Mouse (Mus musculus) heart, postnatal 4 days (tissue): Measurements from ENCODE around the gene Cap2. TPM values are rescaled to one million over a fixed set of nuclear protein-coding genes. Genes with fewer than 3 reads are reported as not detected.

ENCODE experiments used
- DNase-seq: peaks from one replicate; pipeline ENCODE4 v3.0.0; 2021
- total RNA-seq, 2 experiments: library from RNA; stranded (reverse); gene quantifications; 2 replicates each; pipeline ENCODE4 v1.2.3; 2021

Cap2 gene
- total RNA-seq, 2 experiments from 2014 or later, result 182 to 185 TPM

DNA sequence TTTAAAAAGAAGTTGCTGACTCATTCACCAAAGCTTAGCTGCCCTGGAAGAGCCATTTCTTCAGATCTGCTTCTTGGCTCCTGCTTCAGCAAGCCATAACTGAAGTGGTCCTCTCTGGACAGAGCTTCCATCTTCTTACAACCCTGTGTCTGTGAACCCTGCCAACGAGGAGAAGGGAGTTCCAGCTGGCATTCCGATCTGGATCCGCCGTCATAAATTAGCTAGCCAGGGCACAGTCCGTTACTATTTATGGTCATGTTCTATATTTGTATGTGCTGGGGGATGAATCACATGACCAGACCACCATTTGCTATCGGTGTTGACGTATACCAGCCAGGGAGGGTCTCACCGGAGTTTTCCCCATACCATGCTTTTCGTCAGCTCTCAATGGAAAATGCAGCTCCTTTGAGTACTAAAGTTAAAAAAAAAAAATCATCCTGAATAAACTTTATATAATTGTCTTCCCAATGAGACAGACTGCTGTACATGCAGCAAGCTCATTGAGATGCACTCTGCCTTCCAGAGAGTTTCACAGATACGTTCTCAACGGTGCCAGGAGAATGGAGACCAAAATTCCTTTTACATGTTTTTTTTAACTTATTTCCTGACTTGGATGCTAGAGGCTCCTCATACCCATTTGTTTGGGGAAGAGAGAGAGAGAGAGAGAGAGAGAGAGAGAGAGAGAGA, 70.5 kb downstream of the Cap2 start:
- DNase-seq, result peak; percentile 79

DNA sequence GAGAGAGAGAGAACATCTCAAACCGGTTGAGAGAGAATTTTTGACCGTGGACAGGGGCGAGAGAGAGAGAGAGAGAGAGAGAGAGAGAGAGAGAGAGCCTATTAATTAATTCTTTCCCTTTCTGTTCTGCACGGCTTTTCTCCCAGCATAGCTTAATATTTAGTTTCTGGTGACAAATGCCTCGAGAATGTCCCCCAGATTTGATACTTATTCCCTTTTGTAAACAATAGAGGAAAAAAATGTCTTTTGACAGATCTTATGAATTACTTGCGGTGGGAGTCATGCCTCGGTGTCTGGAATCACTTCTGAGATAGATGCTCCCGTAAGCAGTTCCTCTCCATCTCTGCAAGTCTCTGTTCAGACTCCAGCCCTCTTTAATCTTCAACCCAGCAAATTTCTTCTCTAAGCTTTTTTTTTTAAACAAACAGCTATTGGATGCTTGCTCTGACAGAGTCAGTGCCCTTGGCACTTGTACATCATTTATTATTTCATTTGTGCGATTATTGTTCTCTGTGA, 71.1 kb downstream of the Cap2 start:
- no peak for DNase-seq

DNA sequence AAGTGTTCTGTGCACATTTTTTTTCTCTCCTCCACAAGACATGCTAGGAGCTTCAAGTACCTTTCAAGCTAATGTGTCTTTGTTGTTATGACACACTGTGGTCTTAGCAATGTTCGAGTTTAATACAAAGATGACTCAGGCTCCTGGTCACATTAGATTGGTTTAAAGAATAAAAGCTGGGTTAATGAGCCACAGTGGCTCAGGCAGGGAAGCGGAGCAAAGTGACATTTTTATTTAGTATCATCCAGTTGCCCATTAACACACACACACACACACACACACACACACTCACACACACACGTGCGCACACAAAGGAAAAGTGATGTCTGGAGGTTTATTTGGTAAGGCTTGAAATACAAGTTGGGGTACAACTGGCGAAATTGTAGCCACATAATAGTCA, 72.6 kb downstream of the Cap2 start:
- DNase-seq, result no peak

DNA sequence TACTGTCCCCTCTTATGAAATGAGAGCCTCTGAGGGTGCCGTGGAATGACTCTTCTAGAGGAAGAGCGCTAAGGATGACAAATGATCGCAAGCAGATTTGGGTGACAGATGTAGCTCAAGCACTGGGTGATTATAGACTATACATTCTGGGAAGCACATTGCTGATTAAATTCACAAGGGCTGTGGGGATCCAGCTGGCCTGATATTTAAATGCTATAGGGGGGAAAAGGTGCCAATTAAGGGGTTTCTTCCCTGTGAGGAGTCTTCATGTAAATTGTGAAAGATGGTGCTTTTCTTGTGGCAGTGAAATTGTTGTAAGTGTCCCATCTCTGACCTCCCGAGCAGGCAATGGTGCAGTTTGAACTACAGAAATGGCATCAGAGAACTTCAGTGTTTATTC, 73.1 kb downstream of the Cap2 start:
- DNase-seq, result no peak

DNA sequence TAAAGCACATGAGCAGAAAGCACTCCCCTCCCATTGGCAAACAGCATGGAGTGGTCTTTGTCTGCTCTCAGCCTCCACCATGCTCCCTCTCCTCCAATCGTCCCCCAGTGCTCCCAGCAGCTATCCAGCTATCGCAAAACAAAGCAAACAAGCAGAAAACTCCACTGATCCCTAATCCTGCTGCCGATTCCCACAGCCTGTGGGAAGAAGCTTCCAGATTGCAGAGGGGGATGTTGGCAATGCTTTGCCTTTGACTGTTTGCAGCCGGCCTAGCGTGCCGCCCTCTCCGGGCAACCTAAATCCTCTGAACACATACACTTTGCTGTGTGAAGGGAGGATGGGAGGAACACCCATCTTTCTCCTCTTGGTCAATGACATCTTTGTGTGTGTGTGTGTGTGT, 83.2 kb downstream of the Cap2 start:
- DNase-seq, result no peak

DNA sequence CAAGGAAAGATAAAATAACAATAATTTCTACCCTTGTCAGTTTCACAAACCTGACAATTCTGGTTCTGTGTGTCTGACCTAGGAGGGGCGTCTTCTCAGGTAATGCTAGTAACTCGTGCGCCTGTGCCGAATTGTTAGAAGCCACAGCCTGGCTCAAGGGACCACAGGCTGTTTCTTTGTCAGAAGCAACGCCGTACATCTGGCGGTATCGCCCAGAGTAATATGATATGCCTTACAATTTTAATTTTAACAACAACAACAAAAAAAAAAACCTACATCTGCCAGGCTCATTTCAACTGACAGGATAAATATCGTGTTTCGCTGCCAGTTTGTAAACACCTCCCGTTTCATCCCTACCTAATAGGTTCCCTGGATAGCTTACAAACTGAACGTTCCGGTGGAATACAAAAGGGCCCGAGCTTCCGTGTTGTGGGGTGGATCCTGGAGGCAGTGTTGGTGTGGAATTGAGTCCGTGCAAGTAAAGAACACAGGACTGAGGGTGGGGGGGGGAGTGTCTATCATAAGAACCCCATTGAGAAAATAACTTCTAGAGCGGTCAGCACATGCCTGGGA, 86.2 kb downstream of the Cap2 start:
- no peak for DNase-seq

DNA sequence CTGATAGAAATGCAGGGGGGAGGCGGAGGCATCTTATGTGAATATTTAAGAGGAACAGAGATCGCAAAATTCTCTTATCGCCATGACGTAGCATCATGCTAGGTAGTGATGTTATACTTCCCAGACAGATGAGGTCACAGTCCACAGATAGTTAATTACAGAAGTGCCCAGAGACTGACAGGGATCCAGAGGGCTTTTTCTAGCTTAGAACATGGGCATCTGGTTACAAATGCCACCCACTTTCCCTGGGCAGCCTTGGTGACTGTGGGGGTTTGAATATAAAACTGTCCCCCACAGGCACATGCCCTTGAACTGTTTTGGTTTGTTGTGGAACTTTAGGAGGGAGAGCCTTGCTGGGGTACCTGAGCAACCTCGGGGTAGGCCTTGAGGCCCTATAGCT, 87.0 kb downstream of the Cap2 start:
- DNase-seq, result no peak

DNA sequence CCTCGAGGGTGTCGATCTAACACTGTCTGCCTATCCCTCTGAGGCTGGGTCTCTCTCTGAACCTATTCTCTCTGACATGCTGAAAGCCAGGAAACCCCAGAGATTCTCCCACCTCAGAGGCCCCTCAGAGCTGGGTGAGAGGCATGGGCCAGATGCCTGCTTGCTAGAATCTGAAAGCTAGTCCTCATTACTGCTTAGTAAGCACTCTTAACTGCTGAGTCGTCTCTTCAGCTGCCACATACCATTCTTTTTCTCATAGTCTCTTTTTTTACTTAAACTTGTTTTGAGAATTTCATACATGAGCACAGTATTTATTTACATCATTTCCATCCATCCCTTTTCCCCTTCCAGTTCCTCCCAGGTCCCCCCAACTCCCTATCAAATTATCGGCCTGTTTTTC, 89.2 kb downstream of the Cap2 start:
- no peak for DNase-seq

DNA sequence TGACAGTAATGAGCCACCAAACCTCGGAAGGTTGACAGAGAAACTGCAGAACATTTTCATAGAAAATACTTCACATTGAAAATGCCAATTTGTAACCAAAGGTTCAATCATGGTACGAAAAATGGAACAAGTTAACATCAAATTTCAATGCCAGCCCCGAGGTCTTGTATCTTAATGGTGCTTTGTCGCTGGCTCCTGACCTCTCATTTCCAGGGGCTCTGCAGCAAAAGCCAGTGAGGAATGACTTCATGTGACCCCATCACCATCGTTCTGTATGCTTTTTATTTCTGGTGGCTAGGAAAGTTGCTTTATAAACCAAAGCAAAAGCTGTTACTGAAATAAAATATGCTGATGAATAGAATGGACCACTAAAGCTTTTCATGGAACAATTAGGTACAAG, 99.0 kb downstream of the Cap2 start:
- no peak for DNase-seq

DNA sequence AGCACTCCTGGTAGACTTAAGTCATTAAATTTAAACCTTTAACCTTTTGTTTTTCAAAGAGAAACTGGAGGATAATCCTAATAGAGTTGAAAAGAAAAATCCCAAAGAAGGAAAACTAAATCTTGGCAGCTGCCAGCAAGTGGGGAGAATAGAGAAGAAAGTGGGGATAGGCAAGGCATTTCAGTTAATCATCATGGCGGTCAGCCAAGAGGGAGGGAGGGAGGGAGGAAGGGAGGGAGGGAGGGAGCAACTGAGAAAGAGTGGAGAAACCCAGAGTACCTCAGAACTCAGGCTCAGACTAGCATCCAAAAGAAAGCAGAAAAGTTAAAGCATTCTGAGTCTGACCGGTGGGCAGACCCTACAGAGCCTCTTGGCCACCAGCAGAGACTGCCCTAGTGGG, 99.7 kb downstream of the Cap2 start:
- DNase-seq, result no peak

DNA sequence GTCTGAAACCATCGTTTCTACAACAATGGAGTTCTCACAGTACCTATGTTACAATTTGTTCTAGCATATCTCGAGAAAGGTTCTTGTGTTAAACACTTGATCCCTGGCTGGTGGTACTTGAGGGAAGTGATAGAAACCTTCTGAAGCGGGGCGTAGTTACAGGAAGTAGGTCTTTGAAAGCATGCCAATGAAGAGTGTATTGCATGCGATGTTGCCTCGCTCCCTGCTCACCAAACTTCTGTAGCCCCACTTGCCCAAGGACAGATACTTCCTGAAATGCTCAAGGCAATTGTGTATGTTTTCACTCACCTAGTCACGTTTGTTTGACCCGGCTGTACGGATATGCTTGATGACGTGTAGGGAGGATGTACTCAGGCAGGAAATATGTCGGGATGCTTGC, 101.0 kb downstream of the Cap2 start:
- no peak for DNase-seq

DNA sequence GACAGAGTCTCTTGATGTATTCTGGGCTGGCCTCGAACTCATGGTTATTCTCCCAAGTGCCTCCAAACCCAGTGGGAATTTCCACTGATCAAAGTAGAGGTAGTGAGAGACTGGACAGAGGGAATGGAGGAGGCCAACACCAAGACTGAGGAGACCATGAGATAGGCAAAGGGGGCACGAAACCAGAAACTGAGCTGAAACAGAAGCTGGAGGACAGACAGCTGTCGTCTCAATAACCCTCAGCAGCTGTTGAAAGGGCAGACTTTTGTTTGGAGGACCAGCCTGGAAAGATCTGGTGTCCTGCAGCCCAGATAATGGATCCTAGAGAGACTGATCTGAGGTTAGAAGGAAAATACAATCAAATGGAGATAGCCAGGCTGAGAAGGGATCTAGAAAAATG, 109.4 kb downstream of the Cap2 start:
- no peak for DNase-seq

DNA sequence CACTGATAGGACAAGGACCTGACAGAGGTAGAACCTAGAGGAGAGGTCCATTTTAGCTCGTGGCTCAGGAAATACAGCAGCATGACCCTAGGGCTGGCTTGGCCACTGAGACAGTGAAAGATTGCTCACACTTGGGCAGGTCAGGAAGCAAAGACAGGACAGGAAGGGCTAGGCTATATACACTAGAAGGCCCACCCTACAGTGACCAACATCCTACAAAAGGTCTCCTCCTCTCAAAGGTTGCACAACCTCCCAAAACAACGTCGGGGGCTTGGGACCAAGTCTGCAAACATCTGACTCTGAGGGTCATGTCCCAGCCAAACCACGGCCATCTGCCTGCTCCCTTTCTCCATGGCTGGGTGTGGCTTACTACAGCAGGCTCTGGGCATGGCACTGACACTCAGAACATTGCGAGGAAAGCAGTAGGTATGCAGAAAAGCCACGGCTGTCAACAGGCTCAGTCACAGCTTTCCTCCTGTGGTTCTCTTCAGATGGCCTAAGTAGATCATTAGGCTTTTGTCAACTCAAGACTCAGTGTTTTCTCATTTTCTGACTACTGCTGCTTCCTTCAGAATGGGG, 112.1 kb downstream of the Cap2 start:
- DNase-seq, result no peak

DNA sequence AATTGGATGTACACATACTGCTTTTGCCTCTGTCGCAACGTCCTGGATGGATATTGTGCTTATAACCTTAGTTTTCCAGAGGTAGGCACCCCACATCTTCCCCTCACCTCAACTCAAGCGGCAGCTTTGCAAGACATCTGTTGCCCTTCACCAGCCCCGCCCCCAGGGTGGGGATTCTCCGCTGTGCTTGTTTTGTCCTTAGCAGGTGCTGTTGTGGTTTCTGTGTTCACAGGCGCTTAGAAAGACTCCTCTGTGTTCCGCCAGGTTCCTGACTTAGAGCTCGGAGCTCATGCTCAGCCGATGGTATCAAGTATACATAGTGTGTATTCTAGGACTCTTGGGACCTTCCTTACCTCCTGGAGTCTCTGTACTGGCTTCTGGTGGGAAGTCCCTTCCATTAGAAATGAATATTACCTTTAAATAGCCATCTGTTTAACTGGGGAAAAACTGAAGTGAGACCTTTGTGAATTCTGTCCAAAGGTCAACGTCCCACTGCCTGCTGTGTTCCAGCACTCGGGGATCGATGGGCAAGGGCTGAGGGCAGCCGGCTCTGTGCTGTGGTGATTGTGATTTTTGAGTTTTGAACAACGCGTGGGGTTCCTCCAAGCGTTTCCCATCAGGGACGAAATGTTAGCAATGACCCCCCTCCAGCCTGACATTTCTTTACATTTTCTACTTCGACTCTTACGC, 115.2 kb downstream of the Cap2 start:
- no peak for DNase-seq

DNA sequence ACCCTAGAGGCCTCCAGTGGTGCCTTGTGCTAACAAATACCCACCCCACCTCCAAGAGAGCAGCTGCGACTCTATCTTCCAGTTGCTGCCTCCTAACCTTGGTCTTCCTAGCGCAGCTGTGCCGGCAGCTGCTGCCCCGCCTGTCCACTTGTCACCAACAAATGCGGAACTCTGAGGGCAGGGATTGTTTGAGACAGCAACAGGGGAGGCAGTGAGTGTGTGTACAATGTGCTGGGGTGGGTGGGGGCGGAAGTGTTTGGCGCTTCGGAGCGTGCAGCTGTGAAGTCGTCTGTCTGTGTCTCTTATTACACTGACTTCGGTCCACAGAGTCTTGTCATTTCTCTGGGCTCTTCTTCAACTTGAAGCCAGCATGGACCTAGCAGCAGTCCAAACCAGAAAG, 118.0 kb downstream of the Cap2 start:
- DNase-seq, result no peak

DNA sequence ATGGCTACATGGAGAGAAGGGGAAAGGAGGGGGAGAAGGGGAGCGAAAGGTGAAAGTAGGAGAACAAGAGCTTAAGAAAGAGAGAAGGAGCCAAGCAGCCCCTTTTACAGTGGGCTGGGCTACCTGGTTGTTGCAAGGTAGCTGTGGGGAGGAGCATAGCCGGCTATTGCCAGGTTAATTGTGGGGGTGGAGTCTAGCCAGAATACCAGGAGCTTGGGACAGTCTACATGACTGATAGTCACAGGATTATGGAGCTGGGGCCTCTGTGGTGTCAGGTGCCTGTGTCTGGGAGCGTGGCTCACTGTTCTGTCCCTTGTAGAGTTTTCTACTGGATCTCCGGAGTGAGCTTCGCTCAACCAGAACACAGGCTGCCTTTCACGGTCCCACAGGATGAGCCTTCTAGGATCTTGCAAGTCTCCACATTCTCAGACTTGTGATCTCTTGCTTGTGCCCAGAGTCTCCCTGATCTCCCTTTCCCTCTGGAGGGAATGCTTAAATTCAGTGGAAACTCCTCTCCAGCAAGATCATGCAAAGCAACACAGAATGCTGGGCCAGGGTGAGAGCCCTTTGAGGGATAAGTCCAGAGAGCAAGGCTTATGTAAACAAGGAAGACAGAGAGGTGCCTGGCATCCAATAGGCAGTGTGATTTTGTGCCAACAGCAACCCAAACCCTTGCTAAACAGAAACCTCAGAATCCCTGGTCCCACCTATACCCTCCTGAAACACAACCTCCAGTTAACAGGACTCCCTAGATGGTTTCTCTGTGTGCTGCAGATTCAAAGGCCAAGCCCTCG, 119.5 kb downstream of the Cap2 start:
- no peak for DNase-seq

DNA sequence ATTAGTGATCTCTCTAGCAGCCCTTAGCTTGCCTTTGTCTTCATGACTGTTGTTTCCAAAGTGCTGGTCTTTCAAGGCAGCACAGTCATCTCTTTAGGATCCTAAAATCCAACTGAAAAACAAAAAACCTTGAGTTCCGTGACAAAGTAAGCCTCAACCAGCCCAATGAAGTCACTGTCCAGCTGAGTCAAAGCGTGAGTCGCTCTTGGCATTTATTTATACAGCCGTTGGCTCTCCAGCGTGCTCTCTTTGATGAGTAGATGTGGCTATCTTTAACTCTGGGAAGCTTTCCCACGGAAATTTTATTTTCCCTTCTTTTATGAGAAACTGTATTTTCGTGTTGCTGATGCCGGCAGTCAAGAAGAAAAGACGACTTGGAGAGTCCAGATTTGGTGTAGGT, 125.0 kb downstream of the Cap2 start:
- DNase-seq, result no peak

DNA sequence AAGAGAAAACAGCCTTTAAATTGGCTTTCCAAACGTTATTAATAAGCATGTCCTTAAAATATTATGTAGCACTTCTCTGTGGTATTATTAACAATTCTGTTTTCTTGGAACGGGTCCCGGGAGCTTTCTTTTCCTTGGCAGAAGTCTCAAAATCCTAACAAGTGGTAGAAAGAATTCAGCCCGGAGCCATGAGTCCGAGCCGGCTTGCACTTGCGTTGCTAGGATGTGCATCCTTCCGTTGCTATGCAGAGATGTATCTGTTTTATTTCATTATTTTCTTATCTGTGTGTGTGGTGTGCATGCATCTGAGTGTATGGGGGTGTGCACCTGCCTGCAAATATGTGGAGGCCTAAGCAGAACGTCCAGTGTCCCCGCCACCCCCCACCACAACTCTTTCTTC, 126.2 kb downstream of the Cap2 start:
- peak; percentile 49 for DNase-seq

DNA sequence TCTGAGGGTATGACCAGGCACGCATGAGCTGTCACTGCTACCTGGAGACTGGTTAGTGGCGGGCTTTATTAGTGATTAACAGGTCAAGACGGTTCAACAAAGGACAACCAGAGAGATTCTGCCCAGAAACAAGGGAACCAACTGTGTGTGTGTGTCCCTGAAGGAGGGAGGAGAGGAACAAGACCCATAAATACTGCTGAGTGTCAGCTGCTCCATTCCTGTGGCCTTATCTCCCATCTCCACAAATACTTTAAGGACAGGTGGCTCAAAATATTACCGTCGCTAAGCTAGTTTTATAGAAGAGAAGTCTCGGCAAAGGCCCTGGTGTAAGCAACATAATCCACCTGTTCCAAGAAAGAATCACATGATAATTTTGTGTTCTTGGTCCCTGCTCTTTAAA, 127.7 kb downstream of the Cap2 start:
- DNase-seq, result no peak

DNA sequence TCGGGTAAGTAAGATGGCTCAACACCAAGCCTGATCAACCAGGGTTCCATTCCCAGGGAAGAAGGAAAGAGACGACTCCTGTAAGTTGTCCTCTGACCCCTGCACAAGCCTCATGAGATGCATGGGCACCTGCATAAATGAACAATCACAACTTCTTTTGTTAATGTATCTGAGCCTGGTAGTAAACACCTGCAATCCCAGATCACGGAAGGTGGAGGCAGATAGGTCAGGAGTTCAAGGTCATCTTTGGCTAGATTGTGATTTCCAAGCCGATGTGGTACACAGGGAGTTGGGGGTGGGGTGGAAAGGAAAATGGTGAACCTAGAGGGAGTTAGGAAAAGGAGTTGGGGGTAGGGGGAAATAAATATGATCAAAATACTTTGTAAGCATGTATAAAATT, 131.1 kb downstream of the Cap2 start:
- DNase-seq, result no peak

DNA sequence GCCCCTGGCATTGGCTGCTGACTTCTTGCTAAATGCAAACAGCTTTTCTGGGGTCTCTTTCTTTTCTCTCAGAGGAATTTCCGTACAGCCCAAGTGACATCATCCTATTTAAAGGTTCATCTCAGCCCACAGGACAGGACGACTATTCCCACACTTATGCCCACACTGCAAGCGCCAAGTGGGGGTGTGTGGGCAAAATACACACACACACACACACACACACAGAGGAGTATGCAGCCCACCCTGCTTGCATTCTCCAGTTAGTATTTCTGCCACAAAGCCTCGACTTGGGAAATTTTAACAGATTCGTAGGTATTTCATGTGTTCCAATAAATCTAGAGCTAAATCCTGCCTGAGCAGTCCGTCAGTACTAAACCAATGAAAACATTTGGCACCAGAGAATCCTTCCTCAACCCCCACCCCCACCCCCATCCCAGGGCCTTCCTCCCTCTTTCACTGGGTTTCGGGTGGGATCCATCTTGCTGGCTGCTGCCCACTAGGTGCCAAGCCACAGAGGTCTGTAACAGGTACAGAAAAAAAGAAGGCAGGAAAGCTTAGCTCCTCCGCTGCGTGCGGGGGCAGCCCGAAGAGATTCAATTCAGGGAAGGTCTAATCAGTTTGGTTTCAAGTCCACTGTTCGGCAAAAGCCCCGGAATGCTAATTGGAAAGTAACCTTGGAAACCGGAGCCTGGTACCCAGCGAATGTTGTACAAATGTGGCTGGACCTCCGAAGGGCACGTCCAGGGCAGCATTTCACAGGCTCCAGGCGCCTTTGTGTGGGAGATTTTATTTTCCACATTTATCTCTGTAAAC, 131.9 kb downstream of the Cap2 start:
- DNase-seq, result no peak

DNA sequence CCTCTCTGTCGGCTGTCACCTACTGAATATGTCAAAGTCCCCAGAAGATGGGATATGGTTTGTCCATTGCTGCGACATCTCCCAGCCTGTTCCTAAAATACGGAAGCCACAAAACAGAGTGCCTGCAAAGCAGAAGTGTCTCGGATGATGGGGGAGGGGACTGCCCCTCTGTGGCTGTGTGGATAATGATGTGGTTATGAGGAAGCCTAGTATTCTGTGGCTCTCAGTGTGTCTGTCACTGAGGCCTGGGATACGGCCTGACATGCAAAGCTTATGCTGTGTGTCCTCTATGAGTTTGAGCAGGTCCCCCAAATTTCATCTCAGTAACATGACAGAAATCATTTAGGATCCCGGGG, 132.5 kb downstream of the Cap2 start:
- DNase-seq, result no peak
